Mouse (Mus musculus) CD4-positive, CD25-positive, alpha-beta regulatory T cell (primary cell): Measurements from ENCODE around the gene Pik3cd. TPM values are rescaled to one million over a fixed set of nuclear protein-coding genes. Genes with fewer than 3 reads are reported as not detected.

Source experiments
- polyA plus RNA-seq: library from polyadenylated mRNA; unstranded; fragments of 100-300 nt; shearing (Covaris generic); gene quantifications from one replicate; pipeline ENCODE4 v1.2.1, GENCODE M21; 2017

Pik3cd gene
- 336 TPM for polyA plus RNA-seq

GRCm38 (mm10) chr4:149702210-149702979 is at the start of gene Pik3cd:
Gene Pik3cd, minus strand, starts transcription at chr4:149702571.

GRCm38 (mm10) chr4:149737383-149738324 is 35.3 kb upstream of the Pik3cd start, which contains the start of gene Tmem201:
Gene Tmem201, minus strand, starts transcription at chr4:149738044.

Other genes starting within 250 kb of the Pik3cd start
- gene Rbp7, start 247.6 kb downstream of the Pik3cd start, polyA plus RNA-seq, result not detected
- not detected for gene Tmem274, start 225.2 kb downstream of the Pik3cd start, polyA plus RNA-seq
- 10.0 TPM for gene Nmnat1, start 217.4 kb downstream of the Pik3cd start, polyA plus RNA-seq
- gene Lzic, start 217.3 kb downstream of the Pik3cd start, polyA plus RNA-seq, result 39.0 TPM
- gene Ctnnbip1, start 184.3 kb downstream of the Pik3cd start, polyA plus RNA-seq, result 2.9 TPM
- 22.6 TPM for gene Clstn1, start 116.1 kb downstream of the Pik3cd start, polyA plus RNA-seq
- 24.8 TPM for gene Tmem201, start 35.5 kb upstream of the Pik3cd start, polyA plus RNA-seq
- gene Slc25a33, start 71.7 kb upstream of the Pik3cd start, polyA plus RNA-seq, result 10.5 TPM